Mouse (Mus musculus): Measurements from ENCODE around the gene D6Ertd527e.

DNA sequence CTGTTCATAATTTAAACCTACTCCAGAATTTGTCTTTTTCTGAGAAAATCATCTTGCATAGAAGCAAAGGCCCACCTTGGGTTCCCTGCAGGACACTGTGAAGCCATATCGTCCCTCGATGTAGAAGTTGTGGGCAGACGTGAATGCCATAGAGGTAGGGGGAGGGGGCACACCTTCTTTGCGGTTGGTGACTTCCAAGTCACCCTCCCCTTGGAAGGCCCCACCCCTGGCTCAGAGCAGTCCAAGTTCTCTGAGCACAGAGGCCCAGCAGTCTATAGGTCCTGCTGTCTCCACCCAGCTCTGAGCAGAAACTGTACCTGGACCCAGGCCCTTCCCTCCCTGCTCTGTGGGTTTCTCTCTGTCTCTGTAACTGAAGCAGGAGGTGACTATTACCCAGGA is 2.6 kb upstream of the D6Ertd527e start:
- TF ChIP-seq CTCF (IDR thresholded peaks at IDR 0.05; ENCODE audit: low read depth) (no peak), EP300 (IDR thresholded peaks at IDR 0.05; ENCODE audit: low read depth) (no peak)
